Mouse (Mus musculus): ENCODE data around the gene Rhd.

GRCm38 (mm10) chr4:134922925-134923244 is 58.5 kb downstream of the Rhd start:
- TF ChIP-seq POLR2A (IDR thresholded peaks at IDR 0.05; ENCODE audit: extremely low read depth, insufficient read depth, low read length) (0 out of 2 replicates have a peak, but pooled peaks have one; percentile 25), CTCF (IDR thresholded peaks at IDR 0.05; ENCODE audit: low read depth, low read length) (no peak)
